Mouse (Mus musculus): ENCODE measurements around the gene Gpc5.

DNA sequence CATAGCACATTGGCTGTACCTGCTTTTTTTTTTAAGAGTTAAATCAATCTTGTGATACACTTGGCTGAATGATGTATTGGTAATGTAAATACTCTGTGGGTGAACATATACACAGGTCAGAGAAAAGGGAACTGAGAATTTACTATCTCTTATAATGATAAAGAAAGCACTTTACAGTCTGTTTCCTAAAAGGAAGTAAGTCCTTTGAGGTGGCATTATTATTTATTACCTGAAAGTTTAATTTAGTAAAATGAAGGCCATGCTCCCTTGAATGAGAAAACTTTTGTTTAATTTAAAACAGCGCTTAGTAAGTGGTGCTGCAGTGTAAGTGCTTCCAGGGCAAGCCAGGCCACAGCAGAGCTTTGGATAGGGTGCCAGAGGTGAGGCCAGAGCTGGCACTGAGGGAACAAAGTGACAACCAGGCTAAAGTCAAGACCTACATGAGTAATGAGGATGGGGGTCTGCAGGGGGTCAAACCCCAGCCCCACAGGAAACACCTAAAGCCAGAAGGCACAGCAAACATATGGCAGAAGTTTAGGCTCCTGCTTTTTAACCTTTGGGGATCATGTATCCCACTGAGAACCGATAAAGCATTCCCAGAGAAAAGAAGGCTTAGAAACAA is 315.4 kb downstream of the Gpc5 start:
- TF ChIP-seq CTCF (IDR thresholded peaks at IDR 0.05; ENCODE audit: low read depth): no peak
- no peak for TF ChIP-seq EP300 (optimal IDR thresholded peaks at IDR 0.05)
